Mouse (Mus musculus): ENCODE measurements around the gene Bola3. TPM values are rescaled to one million over a fixed set of nuclear protein-coding genes. Genes with fewer than 3 reads are reported as not detected.

Bola3 gene
- polyA plus RNA-seq, 1 experiment from 2014 or later: 216 TPM

GRCm38 (mm10) chr6:83347916-83348315 is 1.0 kb upstream of the Bola3 start:
- no peak for DNase-seq (ENCODE audit: low spot score)

GRCm38 (mm10) chr6:83349274-83349958 is 469 bp downstream of the Bola3 start:
- DNase-seq (ENCODE audit: low spot score): peak; percentile 83

DNA sequence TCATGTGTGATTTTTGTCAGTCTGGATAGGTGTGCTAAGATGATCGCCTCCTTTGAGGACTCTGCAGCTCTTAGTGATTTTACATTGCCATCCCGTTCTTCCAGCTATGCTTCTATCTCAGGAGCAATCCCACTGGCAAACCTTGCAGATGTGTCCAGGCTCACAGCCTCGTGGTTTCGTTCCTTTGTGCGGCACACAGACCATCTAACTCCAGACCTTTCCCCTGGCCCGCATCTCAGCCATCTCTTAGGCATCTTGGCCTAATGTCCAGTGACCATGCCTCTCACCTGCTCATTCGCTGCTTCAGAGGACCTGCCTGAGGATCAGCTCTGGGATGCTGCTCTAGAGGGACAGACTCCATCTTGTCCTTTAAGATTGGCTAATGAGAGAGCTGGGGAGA is 1.2 kb downstream of the Bola3 start:
- no peak for DNase-seq (ENCODE audit: low spot score)

DNA sequence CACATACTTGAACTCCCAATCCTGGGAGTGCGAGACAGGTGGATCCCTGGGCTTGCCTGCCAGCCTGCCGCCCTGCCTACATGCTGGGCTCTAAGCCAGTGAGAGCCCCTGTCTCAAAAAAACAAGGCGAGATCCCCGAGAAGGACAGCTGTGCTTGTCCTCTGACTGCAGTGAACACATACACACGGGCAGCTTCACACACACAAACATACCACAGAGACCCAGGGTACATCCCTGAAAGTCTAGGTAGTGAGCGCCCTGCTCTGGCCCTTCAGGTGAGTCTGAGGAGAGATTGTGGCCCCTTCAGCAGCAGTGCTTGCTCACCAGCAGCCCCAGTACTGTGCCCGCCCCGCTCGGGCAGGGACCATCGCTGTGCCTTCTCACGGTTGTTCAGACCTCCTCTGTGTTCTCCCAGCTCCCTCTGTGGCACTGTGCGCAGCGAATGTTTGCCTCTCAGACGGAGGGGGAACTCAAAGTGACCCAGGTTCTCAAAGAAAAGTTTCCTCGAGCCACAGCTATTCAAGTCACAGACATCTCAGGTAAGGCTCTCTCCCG is 2.0 kb downstream of the Bola3 start:
- no peak for DNase-seq (ENCODE audit: low spot score)

DNA sequence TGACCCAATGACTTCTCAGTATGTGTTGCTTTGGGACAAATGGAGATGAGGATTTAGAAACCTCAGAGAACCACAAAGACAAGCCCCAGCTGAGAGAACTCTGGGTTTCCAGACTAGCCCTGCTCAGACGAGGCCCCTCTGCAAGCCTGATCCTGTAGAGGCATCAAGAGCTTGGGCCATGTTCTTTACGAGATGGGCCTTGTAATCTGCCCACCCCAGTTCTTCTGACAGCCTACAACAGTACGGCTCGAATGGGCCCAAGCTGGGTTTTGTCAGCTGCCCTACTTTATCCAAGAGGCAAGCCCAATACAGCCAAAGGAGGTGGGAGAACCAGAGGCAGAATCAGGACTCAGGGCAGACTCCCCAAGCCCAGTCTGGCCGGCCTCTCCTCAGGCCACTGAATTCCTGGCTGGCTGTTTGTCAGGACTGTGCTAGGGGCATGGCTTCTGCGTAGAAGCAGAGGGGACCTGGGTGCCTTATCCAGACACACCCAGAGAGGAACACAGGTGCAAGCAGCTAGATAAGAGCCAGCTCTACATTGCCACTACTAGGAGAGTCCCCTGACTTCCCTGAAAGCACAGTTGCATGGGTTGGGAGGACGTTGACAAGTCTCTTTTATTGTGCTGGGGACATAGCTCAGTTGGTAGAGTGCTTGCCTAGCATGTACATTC is 2.7 kb downstream of the Bola3 start:
- DNase-seq (ENCODE audit: low spot score): no peak

GRCm38 (mm10) chr6:83352666-83353410 is 3.9 kb downstream of the Bola3 start:
- DNase-seq (ENCODE audit: low spot score): no peak

DNA sequence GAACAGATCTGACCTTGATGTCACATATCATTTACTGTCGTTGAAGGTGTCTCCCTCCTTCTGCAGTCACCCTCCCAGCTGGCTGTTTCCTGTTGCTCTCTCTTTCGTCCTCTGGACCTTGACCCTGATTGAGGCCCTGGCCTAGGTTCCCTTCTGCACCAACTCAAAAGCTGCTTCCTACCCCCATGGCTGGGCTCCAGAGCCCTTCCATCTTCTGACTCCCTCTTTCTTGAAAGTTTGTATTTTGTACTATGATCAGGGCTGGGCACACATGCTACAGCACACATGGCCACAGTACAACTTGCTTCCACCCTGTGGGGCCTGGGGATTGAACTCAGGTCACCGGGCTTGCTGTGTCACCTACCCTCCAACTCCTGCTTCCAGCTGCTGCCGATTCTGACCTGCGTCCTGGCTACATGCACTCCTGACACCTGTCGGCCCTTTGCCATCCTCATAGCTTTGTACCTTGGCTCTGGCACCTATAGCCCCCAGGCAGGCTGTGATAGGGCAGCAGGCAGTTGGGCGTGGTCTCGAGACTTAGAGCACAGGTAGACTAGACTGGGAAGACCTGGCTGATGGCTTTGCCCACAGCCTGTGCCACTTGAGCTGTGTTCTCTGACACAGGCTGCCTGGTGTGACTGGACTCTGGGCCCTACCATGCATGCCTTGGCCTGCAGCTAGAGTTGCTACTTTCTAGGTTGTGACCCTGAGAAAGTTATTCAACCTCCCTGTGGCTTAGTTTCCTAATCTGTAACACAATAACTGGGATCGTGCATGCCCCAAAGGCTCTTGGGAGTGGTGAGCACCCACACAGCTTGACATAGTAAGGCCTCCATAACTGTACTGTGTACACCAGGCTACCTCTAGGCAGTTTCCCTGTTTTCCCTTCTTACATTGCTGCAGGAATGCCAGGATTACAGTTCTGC is 6.2 kb downstream of the Bola3 start:
- DNase-seq (ENCODE audit: low spot score): no peak

DNA sequence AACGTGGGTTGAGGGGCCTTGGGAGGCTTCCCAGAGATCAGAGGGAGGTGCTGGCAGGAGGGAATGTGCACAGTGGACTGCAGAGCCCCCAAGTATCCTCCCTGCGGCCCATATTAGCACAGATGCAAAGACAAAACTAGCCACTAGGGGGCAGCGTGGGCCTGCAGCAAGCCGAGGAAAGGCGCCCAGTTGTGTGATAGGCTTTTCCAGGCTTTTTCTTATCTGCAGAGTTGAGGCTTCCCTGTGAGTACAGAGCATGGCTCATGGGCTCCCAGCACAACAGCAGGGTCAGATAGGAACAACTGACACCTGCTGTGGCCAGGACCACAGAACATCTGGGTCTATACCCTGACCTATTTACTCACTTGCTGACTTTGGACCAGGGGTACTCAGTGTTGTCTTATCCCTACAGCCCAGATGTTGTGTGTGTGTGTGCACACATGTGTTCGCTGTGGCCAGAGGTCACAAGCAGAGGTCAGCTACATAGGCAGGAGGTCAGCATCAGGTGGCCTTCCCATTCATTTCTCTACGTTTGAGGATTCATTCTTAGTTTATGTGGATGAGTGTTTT is 7.7 kb downstream of the Bola3 start:
- peak; percentile 82 for DNase-seq (ENCODE audit: low spot score)

DNA sequence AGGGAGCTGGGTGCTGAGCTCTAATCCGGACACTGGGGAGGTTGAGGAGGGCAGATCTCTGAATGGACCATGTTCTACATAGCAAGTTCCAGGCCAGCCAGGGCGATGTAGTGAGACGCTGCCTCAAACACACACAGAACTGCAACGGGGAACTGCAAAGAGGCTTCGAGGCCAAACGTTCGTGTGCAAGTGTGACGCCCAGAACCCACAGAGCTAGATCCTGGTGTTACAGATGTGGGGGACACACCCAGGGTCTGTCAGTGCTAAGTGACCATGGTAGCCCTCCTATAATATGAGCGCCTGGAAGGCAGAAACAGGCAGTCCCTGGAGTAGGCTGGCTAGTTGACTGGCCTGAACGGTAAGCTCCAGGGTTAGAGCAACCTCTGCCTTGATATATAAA is 8.5 kb downstream of the Bola3 start:
- no peak for DNase-seq (ENCODE audit: low spot score)

- DNase-seq (ENCODE audit: low spot score): no peak
These were observed 12.7 kb downstream of the Bola3 start for GRCm38 (mm10) chr6:83361523-83362248.

GRCm38 (mm10) chr6:83363075-83363474 is 14.1 kb downstream of the Bola3 start:
- no peak for DNase-seq (ENCODE audit: low spot score)

GRCm38 (mm10) chr6:83370316-83370965 is 21.5 kb downstream of the Bola3 start:
- DNase-seq (ENCODE audit: low spot score): no peak

- DNase-seq (ENCODE audit: low spot score): no peak
These were observed 22.4 kb downstream of the Bola3 start for GRCm38 (mm10) chr6:83371350-83371749.

DNA sequence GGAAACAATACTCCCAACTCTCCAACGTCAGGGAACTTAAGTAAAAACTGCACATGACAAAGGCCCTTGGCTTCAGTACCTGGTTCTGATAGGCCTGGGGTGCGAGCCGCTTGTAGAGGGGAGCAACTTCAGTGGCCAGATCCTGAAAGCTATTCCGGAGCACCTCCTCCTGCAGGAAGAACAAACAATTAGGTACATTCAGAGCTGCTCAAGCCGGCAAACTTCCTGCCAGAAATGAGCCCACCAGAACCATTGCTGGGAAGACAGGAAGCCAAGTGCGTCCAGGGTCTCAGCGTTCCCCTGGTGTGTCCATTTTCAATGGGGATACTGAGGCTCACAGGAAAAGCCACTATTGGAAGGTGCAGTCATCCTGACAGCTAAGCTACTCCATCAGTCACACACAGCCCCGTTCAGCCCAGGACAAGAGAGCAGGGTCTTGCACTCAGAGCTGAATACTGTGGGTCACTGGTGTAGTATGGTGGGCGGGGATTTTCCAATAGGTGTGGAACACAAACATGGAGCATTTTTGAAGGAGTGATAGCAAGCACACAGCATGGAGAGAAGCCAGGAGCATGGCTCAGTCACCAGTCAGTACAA is 24.9 kb downstream of the Bola3 start:
- DNase-seq (ENCODE audit: low spot score): no peak

GRCm38 (mm10) chr6:83381510-83382491 is 32.9 kb downstream of the Bola3 start:
- DNase-seq (ENCODE audit: low spot score): peak; percentile 44

GRCm38 (mm10) chr6:83385569-83386090 is 36.7 kb downstream of the Bola3 start:
- DNase-seq (ENCODE audit: low spot score): no peak

DNA sequence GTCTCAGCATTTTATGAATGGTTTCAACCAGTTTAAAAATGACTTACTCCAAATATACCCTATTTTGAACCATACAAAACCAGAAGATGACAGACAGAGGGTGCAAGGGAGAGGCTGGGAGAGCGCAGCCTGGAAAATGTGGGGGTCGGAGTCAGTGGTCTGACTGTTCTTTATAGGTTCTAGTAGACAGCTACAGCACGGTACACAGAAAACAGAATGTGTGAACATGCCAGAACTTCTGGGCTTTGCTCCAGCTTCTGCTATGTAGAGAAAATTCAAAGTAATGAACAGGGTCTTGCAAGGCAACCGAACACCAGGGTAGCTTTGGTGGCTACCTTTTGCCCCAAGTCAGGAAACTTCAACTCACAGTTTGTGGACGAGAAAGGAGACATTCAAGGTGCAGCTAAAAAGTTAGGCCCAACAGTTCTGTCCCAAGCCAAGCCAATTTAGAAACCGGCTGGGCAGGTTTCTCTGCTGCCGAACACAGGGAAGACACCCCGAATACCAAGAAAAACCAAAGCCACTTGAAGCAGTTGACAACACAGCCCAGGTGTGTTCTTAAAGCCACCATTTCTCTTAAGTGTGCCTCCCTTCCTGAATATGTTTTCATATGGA is 43.3 kb downstream of the Bola3 start:
- peak; percentile 29 for DNase-seq (ENCODE audit: low spot score)
